Mouse (Mus musculus) bone marrow macrophage, adult 2 months (primary cell): ENCODE data around the gene Scn7a. TPM values are rescaled to one million over a fixed set of nuclear protein-coding genes. Genes with fewer than 3 reads are reported as not detected.

Source experiments
- H3K27ac ChIP-seq: 2 replicates; pipeline ENCODE4 v1.5.1; 2012; ENCODE audit warnings: low read depth, low read length; ENCODE audit not compliant: insufficient read depth
- H3K4me1 ChIP-seq: 2 replicates; pipeline ENCODE4 v1.6.1; 2012; ENCODE audit warnings: low read length; ENCODE audit not compliant: control insufficient read depth, insufficient read depth
- H3K4me3 ChIP-seq: 2 replicates; pipeline ENCODE4 v1.5.1; 2012; ENCODE audit warnings: mild to moderate bottlenecking, low read length, moderate library complexity; ENCODE audit not compliant: insufficient read depth
- CTCF ChIP-seq: IDR thresholded peaks from 2 replicates; pipeline ENCODE4 v1.5.1; 2012; ENCODE audit warnings: low read depth, mild to moderate bottlenecking, low read length, moderate library complexity
- POLR2A ChIP-seq: IDR thresholded peaks from 2 replicates; pipeline ENCODE4 v1.6.1; 2012; ENCODE audit warnings: mild to moderate bottlenecking, low read depth, low read length, borderline replicate concordance
- polyA plus RNA-seq: library from polyadenylated mRNA; stranded (reverse); fragments of >200 nt; gene quantifications from 2 replicates; pipeline ENCODE4 v1.2.4, GENCODE M21; 2012; ENCODE audit not compliant: missing spikeins, insufficient read depth, insufficient read length

The Scn7a gene
- not detected in 2 replicates for polyA plus RNA-seq

DNA sequence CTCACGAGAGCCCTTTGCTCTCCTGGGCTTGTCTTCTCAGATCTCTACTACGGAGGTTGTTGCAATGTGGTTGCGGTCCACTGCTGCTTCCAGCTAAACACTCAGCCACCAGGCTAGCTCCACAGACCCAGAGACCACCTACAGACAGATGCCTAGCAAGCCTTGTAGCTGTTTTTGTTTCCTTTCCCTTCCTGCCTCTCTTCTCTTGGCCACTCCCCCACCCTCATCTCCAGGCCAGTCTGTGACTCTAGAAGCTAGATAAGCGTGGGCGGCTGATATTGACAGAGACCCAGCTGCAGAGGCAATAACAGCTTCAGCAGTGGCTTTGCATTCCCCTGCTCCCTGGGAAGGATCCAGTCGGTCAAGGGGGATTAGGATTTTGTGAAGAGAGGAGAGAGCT is at the start of gene Scn7a:
TSS of gene Scn7a (minus strand) at position 150 of the 400 bp plus-strand sequence.
- H3K4me3 ChIP-seq = no peak within 1 kb of the TSS
- H3K4me1 ChIP-seq = no peaks in the 10 kb centered on the region
- TF ChIP-seq POLR2A (no peak), CTCF (no peak)
- H3K27ac ChIP-seq = no peak within 1 kb of the TSS

GRCm38 (mm10) chr2:66827729-66828128 is 43.0 kb upstream of the Scn7a start:
- H3K4me1 ChIP-seq = no peaks in the 10 kb centered on the region

DNA sequence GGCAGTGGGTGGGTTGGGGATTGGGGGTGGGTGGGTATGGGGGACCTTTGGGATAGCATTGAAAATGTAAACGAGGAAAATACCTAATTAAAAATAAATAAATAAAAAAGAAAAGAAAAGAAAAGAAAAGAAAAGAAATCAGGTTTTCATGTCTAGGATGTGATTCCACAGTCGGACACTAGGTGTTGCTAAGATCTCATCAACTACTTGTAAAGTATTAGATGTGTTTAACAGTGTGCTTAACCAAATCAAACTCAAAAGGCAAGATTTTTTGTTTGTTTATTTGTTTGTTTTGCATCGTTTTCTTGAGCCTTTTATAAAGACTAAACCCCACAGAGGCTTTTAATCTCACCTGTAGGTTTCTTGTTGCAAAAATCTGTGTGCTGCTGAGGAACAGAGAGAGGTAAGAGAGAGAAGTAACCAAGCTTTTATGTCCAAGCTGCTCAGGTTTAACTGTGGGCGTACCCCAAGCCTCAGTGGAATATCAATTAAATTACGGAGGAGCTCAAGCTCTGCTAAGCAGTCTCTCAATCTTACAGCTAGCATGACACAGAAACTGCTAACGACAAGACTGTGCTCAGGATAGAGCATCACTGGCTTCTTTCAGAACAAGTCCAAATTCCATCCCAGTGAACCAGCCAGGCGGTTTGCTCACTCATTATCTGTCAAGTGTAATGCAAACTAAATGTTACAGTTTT is 35.3 kb upstream of the Scn7a start:
- no peak overlapping the region for H3K27ac ChIP-seq
- no peaks in the 10 kb centered on the region for H3K4me1 ChIP-seq
- TF ChIP-seq POLR2A = no peak
- no peak for TF ChIP-seq CTCF
- no peak overlapping the region for H3K4me3 ChIP-seq

More at GRCm38 (mm10) chr2:66827729-66828128, 43.0 kb upstream of the Scn7a start:
- no peak for TF ChIP-seq CTCF
- no peak for TF ChIP-seq POLR2A
- no peak overlapping the region for H3K27ac ChIP-seq
- H3K4me3 ChIP-seq = no peak overlapping the region

GRCm38 (mm10) chr2:66799676-66800249 is 15.0 kb upstream of the Scn7a start:
- H3K4me1 ChIP-seq = no peaks in the 10 kb centered on the region
- no peak for TF ChIP-seq CTCF
- no peak for TF ChIP-seq POLR2A
- no peak overlapping the region for H3K4me3 ChIP-seq
- no peak overlapping the region for H3K27ac ChIP-seq

GRCm38 (mm10) chr2:66797493-66797892 is 12.8 kb upstream of the Scn7a start:
- Histone ChIP-seq H3K4me3 (no peak overlapping the region), H3K27ac (no peak overlapping the region), H3K4me1 (no peaks in the 10 kb centered on the region)
- TF ChIP-seq POLR2A = no peak
- no peak for TF ChIP-seq CTCF

DNA sequence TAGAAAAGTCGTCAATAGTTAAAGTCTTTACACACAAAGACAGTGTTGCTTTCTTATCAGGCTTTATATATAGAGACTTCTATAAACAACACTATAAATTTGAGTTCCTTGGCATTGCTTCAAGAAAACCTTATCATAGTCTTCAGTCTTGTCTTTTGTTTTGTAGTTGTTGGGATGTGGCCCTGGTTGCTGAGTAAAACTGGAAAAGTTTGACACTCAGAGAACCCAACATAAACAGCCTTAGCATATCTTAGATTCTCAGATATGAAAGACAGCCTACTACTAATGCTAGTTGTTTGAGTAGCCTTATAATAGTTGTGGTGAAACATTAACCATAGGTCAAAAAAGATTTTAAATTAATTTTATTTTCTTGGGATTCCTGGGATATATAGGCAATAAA is 6.9 kb upstream of the Scn7a start:
- TF ChIP-seq POLR2A (no peak), CTCF (no peak)
- H3K4me1 ChIP-seq = no peaks in the 10 kb centered on the region
- H3K4me3 ChIP-seq = no peak overlapping the region
- no peak overlapping the region for H3K27ac ChIP-seq

- H3K4me3 ChIP-seq = no peak overlapping the region
- TF ChIP-seq CTCF (no peak), POLR2A (no peak)
- H3K27ac ChIP-seq = no peak overlapping the region
- no peaks in the 10 kb centered on the region for H3K4me1 ChIP-seq
Observed at GRCm38 (mm10) chr2:66780884-66781283, 3.8 kb downstream of the Scn7a start.

DNA sequence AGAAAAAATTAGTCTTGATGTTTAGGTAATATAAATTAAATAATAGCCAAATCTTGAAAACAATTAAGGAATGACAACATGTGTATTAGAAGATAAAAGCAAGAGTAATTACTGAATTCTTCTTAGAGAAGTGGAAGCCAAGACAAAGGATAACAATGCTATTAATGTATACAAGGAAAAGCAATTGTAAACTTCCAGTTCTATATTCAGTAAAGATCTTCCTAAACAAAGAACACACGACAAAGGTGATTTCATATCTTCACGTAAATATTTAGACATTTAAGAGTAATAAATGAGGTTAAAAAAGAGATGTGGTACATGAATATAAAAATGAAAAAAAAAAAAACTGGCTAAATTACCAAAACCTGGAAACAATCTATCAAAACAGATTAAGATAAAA is 16.7 kb downstream of the Scn7a start:
- H3K4me3 ChIP-seq = no peak overlapping the region
- TF ChIP-seq POLR2A (no peak), CTCF (no peak)
- no peak overlapping the region for H3K27ac ChIP-seq
- no peaks in the 10 kb centered on the region for H3K4me1 ChIP-seq

DNA sequence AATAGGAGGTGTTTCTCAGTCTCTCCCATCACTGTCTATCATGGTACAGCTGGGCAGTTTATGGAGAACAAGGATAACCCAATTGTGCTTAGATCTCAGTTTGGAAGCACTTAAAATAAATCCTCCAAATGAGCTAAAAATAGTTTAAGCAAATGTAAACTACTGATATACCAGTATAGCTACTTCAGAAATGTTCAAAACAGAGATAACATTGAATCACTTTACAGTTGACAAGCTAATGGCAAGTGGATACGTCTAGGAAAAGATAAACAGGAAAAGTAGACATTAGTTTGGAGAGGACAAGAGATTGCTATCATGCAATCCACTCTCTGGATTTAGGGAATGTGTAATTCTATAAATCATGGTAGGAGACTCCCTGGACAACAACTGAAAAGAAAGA is 19.5 kb downstream of the Scn7a start:
- no peak overlapping the region for H3K4me3 ChIP-seq
- no peaks in the 10 kb centered on the region for H3K4me1 ChIP-seq
- TF ChIP-seq CTCF (no peak), POLR2A (no peak)
- H3K27ac ChIP-seq = no peak overlapping the region

DNA sequence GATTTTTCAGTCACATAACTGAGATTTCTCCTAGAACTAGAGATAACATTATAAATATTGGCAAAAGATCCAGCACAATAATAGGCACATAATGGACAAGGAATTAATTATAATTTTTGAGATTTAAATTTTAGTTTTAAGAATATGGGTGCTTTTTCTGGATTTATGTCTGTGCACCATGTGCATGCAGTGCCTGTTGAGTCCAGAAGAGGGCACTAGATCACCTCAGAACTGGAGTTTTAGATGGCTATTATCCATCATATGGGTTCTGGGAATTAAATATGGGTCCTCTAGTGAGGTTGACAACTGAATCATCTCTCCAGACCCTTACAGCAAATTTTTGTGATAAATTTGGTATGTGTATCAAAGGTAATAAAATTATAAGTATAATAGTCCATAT is 21.8 kb downstream of the Scn7a start:
- no peaks in the 10 kb centered on the region for H3K4me1 ChIP-seq
- TF ChIP-seq POLR2A = no peak
- no peak for TF ChIP-seq CTCF
- H3K27ac ChIP-seq = no peak overlapping the region
- no peak overlapping the region for H3K4me3 ChIP-seq
